In the genomic region with DNA sequence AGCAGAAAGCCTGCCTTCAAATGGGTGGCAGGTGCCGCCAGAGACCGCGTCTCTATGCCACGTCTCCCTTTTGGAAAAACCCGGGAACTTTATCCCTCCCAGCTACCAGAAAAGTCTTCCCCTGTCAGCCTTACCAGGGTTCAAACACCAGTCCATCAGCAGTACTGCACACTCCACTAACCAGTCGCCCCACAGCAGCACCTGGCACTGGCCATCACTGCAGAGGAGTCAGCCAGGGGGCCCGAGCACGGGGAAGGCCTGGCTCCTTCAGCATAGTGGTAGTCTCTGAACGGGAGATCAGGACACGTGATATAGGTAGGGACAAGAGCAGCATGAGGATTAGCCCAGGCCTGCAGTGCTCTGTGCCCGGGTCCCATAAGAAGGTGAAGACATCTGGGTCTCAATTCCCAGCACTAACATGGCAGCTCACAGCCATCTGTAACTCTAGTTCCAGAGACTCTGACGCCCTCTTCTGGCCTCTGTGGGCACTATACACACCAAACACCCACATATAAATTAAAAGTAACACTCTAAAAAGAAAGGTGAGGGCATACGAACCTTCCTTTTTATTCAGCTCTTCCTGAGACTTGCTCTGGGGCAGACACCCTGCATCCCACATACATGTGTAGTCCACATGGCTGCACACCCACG, we compare ENCODE assay signal across 16 mouse cellular contexts.
DNase-seq lines count a peak whose midpoint lies in the region; ATAC-seq lines count a peak whose summit lies in the region.
"Had no signal": no experiment of that assay in that cellular context is flagged by ENCODE, and none has a peak within 500 bp of the region (broad histone marks: within the 10 kb centered on the region; RNA-seq: fewer than 3 reads in every experiment).

No protein-coding gene starts in this region.

- no peak overlapping the region for H3K9ac ChIP-seq in heart, embryonic 12.5 days
- H3K9ac ChIP-seq in midbrain, embryonic 12.5 days (replicated peaks) = no peak overlapping the region
- H3K9ac ChIP-seq in midbrain, embryonic 11.5 days (ENCODE audit: low read length) = no peak overlapping the region
- H3K9ac ChIP-seq: midbrain, embryonic 13.5 days had no signal

- H3K4me2 ChIP-seq in heart, embryonic 12.5 days = no peak overlapping the region
- H3K4me2 ChIP-seq in midbrain, embryonic 12.5 days (replicated peaks) = no peak overlapping the region
- H3K4me2 ChIP-seq in midbrain, embryonic 11.5 days = no peak overlapping the region
- H3K4me2 ChIP-seq: forebrain, embryonic 13.5 days; midbrain, embryonic 13.5 days had no signal

- H3K9me3 ChIP-seq in heart, embryonic 12.5 days (replicated peaks) = no peaks in the 10 kb centered on the region
- H3K9me3 ChIP-seq in midbrain, embryonic 12.5 days = no peaks in the 10 kb centered on the region
- H3K9me3 ChIP-seq in midbrain, embryonic 11.5 days (ENCODE audit: control insufficient read depth, low read length) = no peaks in the 10 kb centered on the region
- H3K9me3 ChIP-seq: forebrain, embryonic 13.5 days; midbrain, embryonic 13.5 days had no signal

- DNase-seq in heart, postnatal 36 days = no peak
- no peak for DNase-seq in midbrain, embryonic 11.5 days (ENCODE audit: low spot score, missing footprints)
- peak; percentile 39 for DNase-seq in induced T-regulatory cell, adult 2 months (ENCODE audit: low read depth)
- no peak for DNase-seq in ovary, postnatal 14 days (ENCODE audit: low spot score)
- DNase-seq in B cell, adult 2 months = no peak
- no peak for DNase-seq in thymus, postnatal 25 days
- DNase-seq: cerebellum, postnatal 25 days; heart, postnatal 10 days; kidney, postnatal 4 days; left cerebral cortex, postnatal 4 days; right cerebral cortex, postnatal 25 days had no signal

- no peaks in the 10 kb centered on the region for H3K27me3 ChIP-seq in heart, embryonic 12.5 days (replicated peaks)
- H3K27me3 ChIP-seq in midbrain, embryonic 12.5 days = no peaks in the 10 kb centered on the region
- H3K27me3 ChIP-seq in midbrain, embryonic 11.5 days (ENCODE audit: control insufficient read depth, insufficient read depth, low read length) = no peaks in the 10 kb centered on the region
- H3K27me3 ChIP-seq: forebrain, embryonic 13.5 days; midbrain, embryonic 13.5 days had no signal

- intact Hi-C loops in heart, postnatal 36 days (cut with DNase I) = no loop called here

- no peak overlapping the region for H3K4me3 ChIP-seq in heart, embryonic 12.5 days
- no peak overlapping the region for H3K4me3 ChIP-seq in midbrain, embryonic 12.5 days
- H3K4me3 ChIP-seq in midbrain, embryonic 11.5 days (ENCODE audit: low read depth, low read length) = no peak overlapping the region
- H3K4me3 ChIP-seq: forebrain, embryonic 13.5 days; heart, adult 2 months; midbrain, embryonic 13.5 days had no signal

- peaks cover 11% of the 10 kb centered on the region; the same call in 1 of the 2 replicates for H3K36me3 ChIP-seq in heart, embryonic 12.5 days
- peaks cover 10% of the 10 kb centered on the region; the same call in 1 of the 2 replicates for H3K36me3 ChIP-seq in midbrain, embryonic 12.5 days
- H3K36me3 ChIP-seq in midbrain, embryonic 11.5 days (ENCODE audit: control insufficient read depth, insufficient read depth, low read length) = no peaks in the 10 kb centered on the region

- 86% methylated on average over 14 of the region's 14 CpGs for WGBS in heart, embryonic 12.5 days
- 91% methylated on average over 14 of the region's 14 CpGs for WGBS in midbrain, embryonic 12.5 days
- WGBS in midbrain, embryonic 11.5 days = 92% methylated on average over 14 of the region's 14 CpGs

- ATAC-seq in heart, embryonic 12.5 days (ENCODE audit: insufficient number of reproducible peaks, low FRiP score) = no peak
- no peak for ATAC-seq in midbrain, embryonic 12.5 days (ENCODE audit: low FRiP score, low read depth)
- no peak for ATAC-seq in midbrain, embryonic 11.5 days (ENCODE audit: low FRiP score)
- ATAC-seq: forebrain, embryonic 13.5 days; midbrain, embryonic 13.5 days had no signal

- peak overlapping the region; percentile 13; the same call in 1 of the 2 replicates for H3K27ac ChIP-seq in heart, embryonic 12.5 days (ENCODE audit: poor library complexity, severe bottlenecking)
- H3K27ac ChIP-seq in midbrain, embryonic 12.5 days (replicated peaks) = peak overlapping the region; percentile 35; the same call in 1 of the 2 replicates
- no peak overlapping the region for H3K27ac ChIP-seq in midbrain, embryonic 11.5 days (ENCODE audit: low read depth, low read length)

- H3K4me1 ChIP-seq in heart, embryonic 12.5 days (replicated peaks) = peaks cover 87% of the 10 kb centered on the region
- H3K4me1 ChIP-seq in midbrain, embryonic 12.5 days = peaks cover 62% of the 10 kb centered on the region
- H3K4me1 ChIP-seq in midbrain, embryonic 11.5 days (ENCODE audit: control insufficient read depth, insufficient read depth, low read length) = peaks cover 26% of the 10 kb centered on the region
